7 mouse cellular contexts compared by ENCODE assay signal in genomic region chr10:80931695-80932094, GRCm38 (mm10). TPM values are rescaled to one million over a fixed set of nuclear protein-coding genes. Genes with fewer than 3 reads are reported as not detected.
DNase-seq lines count a peak whose midpoint lies in the region; ATAC-seq and TF ChIP-seq lines count a peak whose summit lies in the region.

No protein-coding gene starts in this region.

- H3K4me3 ChIP-seq in liver, embryonic 11.5 days (ENCODE audit: low read depth, low read length): peak overlapping the region; percentile 46
- H3K4me3 ChIP-seq in cortical plate, adult 2 months (ENCODE audit: insufficient read depth, low read length): peak overlapping the region; percentile 98; the same call in 1 of the 2 replicates
- peak overlapping the region; percentile 40 for H3K4me3 ChIP-seq in hindbrain, embryonic 14.5 days (replicated peaks; ENCODE audit: low read length)

- DNase-seq in liver, embryonic 11.5 days (ENCODE audit: low spot score): no peak
- no peak for DNase-seq in liver
- DNase-seq in hindbrain, embryonic 14.5 days (ENCODE audit: low spot score): no peak
- DNase-seq in neural tube, embryonic 10.5 days (ENCODE audit: extremely low spot score, low spot score): peak; percentile 50
- no peak for DNase-seq in layer of hippocampus, postnatal 10 days (ENCODE audit: low spot score in 2 of 2)
- no peak for DNase-seq in testis, postnatal 10 days (ENCODE audit: low spot score)

- no peak for TF ChIP-seq CTCF in cortical plate, adult 2 months (IDR thresholded peaks at IDR 0.05; ENCODE audit: extremely low read depth, insufficient read depth, low read length)

- H3K4me2 ChIP-seq in liver, embryonic 11.5 days: peak overlapping the region; percentile 99
- peak overlapping the region; percentile 94 for H3K4me2 ChIP-seq in hindbrain, embryonic 14.5 days (replicated peaks)

- H3K27me3 ChIP-seq in liver, embryonic 11.5 days (replicated peaks; ENCODE audit: control insufficient read depth, insufficient read depth, low read length): peaks cover 65% of the 10 kb centered on the region
- H3K27me3 ChIP-seq in hindbrain, embryonic 14.5 days (ENCODE audit: control insufficient read depth, insufficient read depth, low read length): peaks cover 62% of the 10 kb centered on the region

- WGBS in liver, embryonic 11.5 days: 2% methylated on average over 26 of the region's 26 CpGs
- under 1% methylated on average over 23 of the region's 26 CpGs for WGBS in hindbrain, embryonic 14.5 days

- H3K36me3 ChIP-seq in liver, embryonic 11.5 days (ENCODE audit: control insufficient read depth, insufficient read depth, low read length): no peaks in the 10 kb centered on the region
- no peaks in the 10 kb centered on the region for H3K36me3 ChIP-seq in hindbrain, embryonic 14.5 days (replicated peaks; ENCODE audit: control insufficient read depth, insufficient read depth)

- no peak for TF ChIP-seq POLR2A in cortical plate, adult 2 months (IDR thresholded peaks at IDR 0.05; ENCODE audit: extremely low read depth, insufficient read depth, low read length)

- no peaks in the 10 kb centered on the region for H3K9me3 ChIP-seq in liver, embryonic 11.5 days (ENCODE audit: control insufficient read depth, low read length)
- H3K9me3 ChIP-seq in hindbrain, embryonic 14.5 days (ENCODE audit: control insufficient read depth, low read length): no peaks in the 10 kb centered on the region

- H3K27ac ChIP-seq in liver, embryonic 11.5 days (ENCODE audit: low read depth, low read length): no peak overlapping the region
- H3K27ac ChIP-seq in cortical plate, adult 2 months (ENCODE audit: insufficient read depth, low read length): no peak overlapping the region
- H3K27ac ChIP-seq in hindbrain, embryonic 14.5 days: no peak overlapping the region

- no peak for ATAC-seq in liver, embryonic 11.5 days (replicated peaks; ENCODE audit: low FRiP score)
- ATAC-seq in hindbrain, embryonic 14.5 days (ENCODE audit: low FRiP score): no peak

- no peak overlapping the region for H3K9ac ChIP-seq in liver, embryonic 11.5 days (ENCODE audit: low read depth, low read length)
- peak overlapping the region; percentile 18; the same call in 1 of the 2 replicates for H3K9ac ChIP-seq in hindbrain, embryonic 14.5 days

- peaks cover 58% of the 10 kb centered on the region for H3K4me1 ChIP-seq in liver, embryonic 11.5 days (replicated peaks; ENCODE audit: control insufficient read depth, insufficient read depth, low read length)
- H3K4me1 ChIP-seq in cortical plate, adult 2 months (ENCODE audit: control insufficient read depth, insufficient read depth, low read length): peaks cover 4% of the 10 kb centered on the region; the same call in 1 of the 2 replicates
- peaks cover 61% of the 10 kb centered on the region for H3K4me1 ChIP-seq in hindbrain, embryonic 14.5 days (replicated peaks; ENCODE audit: control insufficient read depth, insufficient read depth, low read length)

RNA-seq across cellular contexts. Expression of gene Gadd45b, which starts 1.8 kb away (rescaled TPM):
- 4.0 and 5.0 TPM in 2 replicates for polyA plus RNA-seq in liver, embryonic 11.5 days (2014; fragmentation: Nextera tagmentation; extraction: Ambion mirVana)
- polyA plus RNA-seq in cortical plate, adult 2 months (2012; rRNA removed): 23.9 and 25.6 TPM in 2 replicates
- polyA plus RNA-seq in hindbrain, embryonic 14.5 days (2014; fragmentation: Nextera tagmentation; extraction: Ambion mirVana): 6.2 and 8.0 TPM in 2 replicates
- 10 to 100 TPM; 12.1 to 14.4 TPM for total RNA-seq in layer of hippocampus, postnatal 10 days (2021)

RNA-seq across cellular contexts. Expression of gene Lmnb2, which starts 13.7 kb away (rescaled TPM):
- 16.2 and 18.2 TPM in 2 replicates for polyA plus RNA-seq in liver, embryonic 11.5 days (2014; fragmentation: Nextera tagmentation; extraction: Ambion mirVana)
- polyA plus RNA-seq in cortical plate, adult 2 months (2012; rRNA removed): 23.6 and 24.5 TPM in 2 replicates
- polyA plus RNA-seq in hindbrain, embryonic 14.5 days (2014; fragmentation: Nextera tagmentation; extraction: Ambion mirVana): 12.9 and 13.8 TPM in 2 replicates
- 10 to 100 TPM; 23.1 to 26.2 TPM for total RNA-seq in layer of hippocampus, postnatal 10 days (2021)

RNA-seq across cellular contexts. Expression of gene Timm13, which starts 30.9 kb away (rescaled TPM):
- polyA plus RNA-seq in liver, embryonic 11.5 days (2014; fragmentation: Nextera tagmentation; extraction: Ambion mirVana): 396 and 445 TPM in 2 replicates
- polyA plus RNA-seq in cortical plate, adult 2 months (2012; rRNA removed): 207 and 219 TPM in 2 replicates
- 311 and 351 TPM in 2 replicates for polyA plus RNA-seq in hindbrain, embryonic 14.5 days (2014; fragmentation: Nextera tagmentation; extraction: Ambion mirVana)
- 100 to 1,000 TPM; 157 to 172 TPM for total RNA-seq in layer of hippocampus, postnatal 10 days (2021)

Comparison
In these comparisons a context has a peak if more than half of its experiments do, and no peak if none do; other contexts are left out.
1. H3K4me3 ChIP-seq: peak in every context shown above with its lines; median percentile 98 in cortical plate, adult 2 months; 46 in liver, embryonic 11.5 days; 40 in hindbrain, embryonic 14.5 days.